Mouse (Mus musculus) brown adipose tissue, adult 24 weeks (tissue): ENCODE measurements around the gene Slc38a10. TPM values are rescaled to one million over a fixed set of nuclear protein-coding genes. Genes with fewer than 3 reads are reported as not detected.

ENCODE experiments used
- H3K27ac ChIP-seq: fragments of 200-500 bp; replicated peaks from 2 replicates; pipeline ENCODE4 v1.5.1; 2012; ENCODE audit warnings: low read depth, mild to moderate bottlenecking, low read length
- H3K4me1 ChIP-seq: fragments of 200-500 bp; 2 replicates; pipeline ENCODE4 v1.6.1; 2012; ENCODE audit warnings: low read length, mixed read lengths; ENCODE audit not compliant: control insufficient read depth, insufficient read depth, insufficient read length
- H3K4me3 ChIP-seq: fragments of 200-500 bp; 2 replicates; pipeline ENCODE4 v1.5.1; 2012; ENCODE audit warnings: low read depth, mild to moderate bottlenecking, low read length, moderate library complexity; ENCODE audit not compliant: insufficient read depth
- polyA plus RNA-seq: library from polyadenylated mRNA; stranded (reverse); fragments of >200 nt; gene quantifications from 2 replicates; pipeline ENCODE4 v1.2.4, GENCODE M21; 2012; ENCODE audit not compliant: missing spikeins, insufficient read depth, insufficient read length

The Slc38a10 gene
- polyA plus RNA-seq, 1 experiment, result 80.3 TPM

- no peak overlapping the region for H3K27ac ChIP-seq
- H3K4me1 ChIP-seq, result peaks cover 27% of the 10 kb centered on the region
- no peak overlapping the region for H3K4me3 ChIP-seq
These were observed 14.1 kb downstream of the Slc38a10 start for GRCm38 (mm10) chr11:120136796-120137624.

GRCm38 (mm10) chr11:120136195-120136594, 15.0 kb downstream of the Slc38a10 start:
- H3K4me3 ChIP-seq, result no peak overlapping the region
- H3K27ac ChIP-seq, result no peak overlapping the region
- peaks cover 25% of the 10 kb centered on the region for H3K4me1 ChIP-seq

GRCm38 (mm10) chr11:120134847-120135530, 16.2 kb downstream of the Slc38a10 start:
- Histone ChIP-seq H3K4me1 (peaks cover 23% of the 10 kb centered on the region), H3K4me3 (no peak overlapping the region), H3K27ac (no peak overlapping the region)

- no peak overlapping the region for H3K4me3 ChIP-seq
- no peak overlapping the region for H3K27ac ChIP-seq
- H3K4me1 ChIP-seq, result peaks cover 22% of the 10 kb centered on the region
These were observed 17.0 kb downstream of the Slc38a10 start for GRCm38 (mm10) chr11:120134148-120134547.

GRCm38 (mm10) chr11:120129281-120129680, 21.9 kb downstream of the Slc38a10 start:
- Histone ChIP-seq H3K4me1 (no peaks in the 10 kb centered on the region), H3K27ac (no peak overlapping the region), H3K4me3 (no peak overlapping the region)

- H3K4me3 ChIP-seq, result no peak overlapping the region
- H3K27ac ChIP-seq, result no peak overlapping the region
- H3K4me1 ChIP-seq, result no peaks in the 10 kb centered on the region
These were observed 24.3 kb downstream of the Slc38a10 start for GRCm38 (mm10) chr11:120126845-120127244.

- H3K4me1 ChIP-seq, result no peaks in the 10 kb centered on the region
- H3K27ac ChIP-seq, result peak overlapping the region; percentile 58; the same call in 1 of the 2 replicates
- H3K4me3 ChIP-seq, result no peak overlapping the region
These were observed 29.0 kb downstream of the Slc38a10 start for GRCm38 (mm10) chr11:120122126-120122525.

- no peak overlapping the region for H3K4me3 ChIP-seq
- H3K27ac ChIP-seq, result no peak overlapping the region
- no peaks in the 10 kb centered on the region for H3K4me1 ChIP-seq
These were observed 30.3 kb downstream of the Slc38a10 start for GRCm38 (mm10) chr11:120120642-120121420.

- no peak overlapping the region for H3K4me3 ChIP-seq
- H3K27ac ChIP-seq, result no peak overlapping the region
- H3K4me1 ChIP-seq, result no peaks in the 10 kb centered on the region
These were observed 31.1 kb downstream of the Slc38a10 start for GRCm38 (mm10) chr11:120119936-120120541.

- H3K27ac ChIP-seq, result no peak overlapping the region
- H3K4me3 ChIP-seq, result no peak overlapping the region
- H3K4me1 ChIP-seq, result no peaks in the 10 kb centered on the region
These were observed 32.0 kb downstream of the Slc38a10 start for GRCm38 (mm10) chr11:120119108-120119507.

- Histone ChIP-seq H3K4me3 (no peak overlapping the region), H3K27ac (no peak overlapping the region), H3K4me1 (no peaks in the 10 kb centered on the region)
These were observed 33.5 kb downstream of the Slc38a10 start for GRCm38 (mm10) chr11:120117626-120118025.

- Histone ChIP-seq H3K4me1 (no peaks in the 10 kb centered on the region), H3K27ac (no peak overlapping the region), H3K4me3 (no peak overlapping the region)
These were observed 36.5 kb downstream of the Slc38a10 start for GRCm38 (mm10) chr11:120114488-120115215.

GRCm38 (mm10) chr11:120112136-120112535, 39.0 kb downstream of the Slc38a10 start:
- no peak overlapping the region for H3K4me3 ChIP-seq
- H3K27ac ChIP-seq, result no peak overlapping the region
- no peaks in the 10 kb centered on the region for H3K4me1 ChIP-seq

GRCm38 (mm10) chr11:120111033-120111432, 40.1 kb downstream of the Slc38a10 start:
- H3K4me1 ChIP-seq, result no peaks in the 10 kb centered on the region
- no peak overlapping the region for H3K4me3 ChIP-seq
- no peak overlapping the region for H3K27ac ChIP-seq
